Mouse (Mus musculus) liver, embryonic 14.5 days (tissue): Measurements from ENCODE around the gene Nt5c2.

Source experiments
- CTCF ChIP-seq: IDR thresholded peaks from 2 replicates; pipeline ENCODE4 v1.5.1; 2016; ENCODE audit warnings: antibody characterized with exemption, low read depth, control low read depth
- EP300 ChIP-seq: IDR thresholded peaks from 2 replicates; pipeline ENCODE4 v1.6.1; 2016; ENCODE audit warnings: antibody characterized with exemption, low read depth

GRCm38 (mm10) chr19:47014159-47014446, 850 bp downstream of the Nt5c2 start:
- TF ChIP-seq EP300 = no peak
- no peak for TF ChIP-seq CTCF
